Mouse (Mus musculus): ENCODE results near the gene Ddx58.

The Ddx58 gene

GRCm38 (mm10) chr4:40180046-40180445 is 59.6 kb downstream of the Ddx58 start:
- no peak for DNase-seq

GRCm38 (mm10) chr4:40178584-40178983 is 61.0 kb downstream of the Ddx58 start:
- DNase-seq, result no peak

GRCm38 (mm10) chr4:40174321-40174720 is 65.3 kb downstream of the Ddx58 start:
- DNase-seq, result no peak

GRCm38 (mm10) chr4:40172336-40172735 is 67.3 kb downstream of the Ddx58 start:
- DNase-seq, result no peak

- DNase-seq, result no peak
These were observed 68.2 kb downstream of the Ddx58 start for GRCm38 (mm10) chr4:40171477-40171876.

- no peak for DNase-seq
These were observed 76.0 kb downstream of the Ddx58 start for GRCm38 (mm10) chr4:40163646-40164045.

GRCm38 (mm10) chr4:40160591-40161434 is 78.8 kb downstream of the Ddx58 start:
- no peak for DNase-seq

- DNase-seq, result no peak
These were observed 81.4 kb downstream of the Ddx58 start for GRCm38 (mm10) chr4:40158224-40158540.

- DNase-seq, result no peak
These were observed 82.0 kb downstream of the Ddx58 start for GRCm38 (mm10) chr4:40157500-40158223.

- DNase-seq, result no peak
These were observed 82.8 kb downstream of the Ddx58 start for GRCm38 (mm10) chr4:40156582-40157499.

- peak; percentile 75 for DNase-seq
These were observed 83.5 kb downstream of the Ddx58 start for GRCm38 (mm10) chr4:40156153-40156552.

GRCm38 (mm10) chr4:40155467-40155999 is 84.1 kb downstream of the Ddx58 start:
- no peak for DNase-seq

GRCm38 (mm10) chr4:40154751-40155150 is 84.9 kb downstream of the Ddx58 start:
- DNase-seq, result no peak
